Mouse (Mus musculus) lung, postnatal 0 days (tissue): ENCODE data around the gene Ep300.
"Not testable (repeated sequence)": the region's sequence is repeated elsewhere in the genome, so short reads cannot be mapped to it uniquely, and the experiment has no call there.

Experiments used
- CTCF ChIP-seq: IDR thresholded peaks from 2 replicates; pipeline ENCODE4 v1.5.1; 2016; ENCODE audit warnings: antibody characterized with exemption, mild to moderate bottlenecking
- EP300 ChIP-seq: IDR thresholded peaks from 2 replicates; pipeline ENCODE4 v1.6.1; 2016; ENCODE audit warnings: antibody characterized with exemption, mild to moderate bottlenecking, control low read depth

DNA sequence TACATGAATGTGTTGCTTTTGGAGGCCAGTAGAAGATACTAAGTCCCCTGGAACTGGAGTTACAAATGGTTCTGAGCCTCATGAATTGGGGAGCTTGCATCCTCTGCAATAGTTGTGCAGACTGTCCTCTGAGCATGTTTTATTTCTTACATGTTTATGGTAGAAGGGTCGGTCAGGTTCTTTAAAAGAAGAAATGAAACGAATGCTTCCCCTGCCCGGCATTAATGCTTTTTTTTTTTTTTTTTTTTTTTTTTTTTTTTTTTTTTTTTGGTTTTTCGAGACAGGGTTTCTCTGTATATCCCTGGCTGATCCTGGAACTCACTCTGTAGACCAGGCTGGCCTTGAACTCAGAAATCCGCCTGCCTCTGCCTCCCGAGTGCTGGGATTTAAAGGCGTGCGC is 13.6 kb downstream of the Ep300 start:
- not testable (repeated sequence) for TF ChIP-seq CTCF, EP300
